Mouse (Mus musculus) liver, postnatal 0 days (tissue): Measurements from ENCODE around the gene Mylk. TPM values are rescaled to one million over a fixed set of nuclear protein-coding genes. Genes with fewer than 3 reads are reported as not detected.

ENCODE experiments used
- ATAC-seq: fragments of 200-750 bp; cut with Nextera tagmentation; 2 replicates; pipeline ENCODE4 v1.8.0; 2017; ENCODE audit warnings: mild to moderate bottlenecking, moderate library complexity
- DNase-seq: peaks from one replicate; pipeline ENCODE4 v3.0.0-alpha.2; 2016
- H3K27ac ChIP-seq: fragments of 300-500 bp; sonication (generic); 2 replicates; pipeline ENCODE4 v1.5.1; 2014; ENCODE audit warnings: antibody characterized with exemption, moderate library complexity, mild to moderate bottlenecking, low read depth
- H3K27me3 ChIP-seq: fragments of 300-500 bp; sonication (generic); 2 replicates; pipeline ENCODE4 v1.6.1; 2014; ENCODE audit warnings: low read length, control low read depth, mixed read lengths; ENCODE audit not compliant: insufficient read depth
- H3K36me3 ChIP-seq: fragments of 300-500 bp; sonication (generic); replicated peaks from 2 replicates; pipeline ENCODE4 v1.6.1; 2014; ENCODE audit warnings: mild to moderate bottlenecking, control low read depth, low read length, moderate library complexity, mixed read lengths; ENCODE audit not compliant: insufficient read depth
- H3K4me1 ChIP-seq: fragments of 300-500 bp; sonication (generic); 2 replicates; pipeline ENCODE4 v1.6.1; 2014; ENCODE audit warnings: antibody characterized with exemption, mild to moderate bottlenecking, control low read depth; ENCODE audit not compliant: insufficient read depth
- H3K4me2 ChIP-seq: fragments of 300-500 bp; sonication (generic); 2 replicates; pipeline ENCODE4 v1.6.1; 2014; ENCODE audit warnings: low read depth, mild to moderate bottlenecking, low read length, moderate library complexity, mixed read lengths
- H3K4me3 ChIP-seq: fragments of 300-500 bp; sonication (generic); 2 replicates; pipeline ENCODE4 v1.5.1; 2014; ENCODE audit warnings: low read depth, low read length
- H3K9ac ChIP-seq: fragments of 300-500 bp; sonication (generic); replicated peaks from 2 replicates; pipeline ENCODE4 v1.6.1; 2014; ENCODE audit warnings: mild to moderate bottlenecking, moderate library complexity
- H3K9me3 ChIP-seq: fragments of 300-500 bp; sonication (generic); 2 replicates; pipeline ENCODE4 v1.6.1; 2016; ENCODE audit warnings: mild to moderate bottlenecking, control low read depth, low read length, mixed read lengths
- CTCF ChIP-seq: sonication (generic); IDR thresholded peaks from 2 replicates; pipeline ENCODE4 v1.5.1; 2016; ENCODE audit warnings: antibody characterized with exemption, low read depth
- EP300 ChIP-seq: IDR thresholded peaks from 2 replicates; pipeline ENCODE4 v1.6.1; 2016; ENCODE audit warnings: antibody characterized with exemption, low read depth, mild to moderate bottlenecking
- WGBS: fragments of 180-500 bp; shearing (Covaris S2); extraction: QIAGEN DNeasy Blood & Tissue Kit; methylation state at CpG from one replicate; pipeline ENCODE4 v1.1.7; 2014; ENCODE audit not compliant: insufficient replicate concordance; 5-methylcytosine and 5-hydroxymethylcytosine counted together
- polyA plus RNA-seq: library from polyadenylated mRNA; unstranded; fragments of >200 nt; fragmentation: Nextera tagmentation; extraction: Ambion mirVana; gene quantifications from 2 replicates; pipeline ENCODE4 v1.2.1, GENCODE M21; 2015

Gene Mylk
- polyA plus RNA-seq, 1 experiment from 2014 or later: 4.9 TPM

DNA sequence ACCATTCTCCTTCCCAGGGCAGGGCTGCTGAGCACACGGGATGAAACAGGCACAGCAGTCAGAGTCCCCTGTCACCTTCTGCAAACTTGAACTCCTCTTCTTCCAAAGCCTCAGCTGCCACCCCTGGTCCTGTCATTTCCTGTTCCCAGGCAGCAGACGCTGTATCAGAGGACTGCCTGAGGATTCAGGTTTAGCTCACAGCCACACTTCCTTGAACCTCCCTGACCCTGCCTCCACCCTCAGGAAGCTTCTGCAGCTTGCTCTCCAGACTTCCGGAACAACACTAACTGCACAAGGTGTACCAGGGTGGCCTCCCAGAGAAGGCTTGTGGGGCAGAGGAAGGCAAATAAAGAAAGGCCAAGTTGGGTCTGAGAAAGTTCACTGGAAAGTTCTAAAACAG lies 102.6 kb downstream of the Mylk start:
- H3K9me3 ChIP-seq: no peaks in the 10 kb centered on the region

DNA sequence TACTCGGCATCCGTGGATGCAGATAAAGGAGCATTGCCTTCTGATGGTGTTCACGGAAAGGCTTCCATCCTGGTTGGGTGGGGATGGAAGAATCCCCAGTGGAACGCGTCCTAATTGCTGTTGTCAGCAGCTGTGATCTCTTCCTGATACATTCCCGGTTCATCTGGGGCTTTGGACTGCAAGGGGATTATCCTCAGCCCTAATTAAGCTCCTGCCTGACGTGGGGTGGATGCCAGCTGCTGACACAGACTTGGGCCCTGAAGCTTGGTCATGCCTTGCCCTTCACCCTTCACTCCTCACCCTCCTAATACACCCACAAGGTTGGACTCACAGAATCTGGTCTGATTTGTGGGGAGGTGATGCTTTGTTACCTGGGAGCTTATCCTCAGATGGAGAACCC lies 109.1 kb downstream of the Mylk start:
- TF ChIP-seq CTCF (no peak), EP300 (no peak)
- ATAC-seq (no peak), DNase-seq (no peak)
- Histone ChIP-seq H3K4me2 (no peak overlapping the region), H3K9me3 (no peaks in the 10 kb centered on the region), H3K36me3 (no peaks in the 10 kb centered on the region), H3K4me3 (no peak overlapping the region), H3K27me3 (no peaks in the 10 kb centered on the region), H3K9ac (no peak overlapping the region), H3K4me1 (no peaks in the 10 kb centered on the region), H3K27ac (no peak overlapping the region)
- 77% methylated on average over 7 of the region's 7 CpGs for WGBS

More for the DNA sequence above, 102.6 kb downstream of the Mylk start:
- H3K4me2 ChIP-seq: no peak overlapping the region
- no peaks in the 10 kb centered on the region for H3K36me3 ChIP-seq
- H3K4me1 ChIP-seq: no peaks in the 10 kb centered on the region
- no peak overlapping the region for H3K4me3 ChIP-seq
- H3K27me3 ChIP-seq: no peaks in the 10 kb centered on the region
- WGBS: 32% methylated on average over 3 of the region's 3 CpGs
- DNase-seq: no peak
- TF ChIP-seq CTCF (no peak), EP300 (peak; percentile 28; the same call in 1 of the 2 replicates)
- no peak overlapping the region for H3K9ac ChIP-seq
- no peak overlapping the region for H3K27ac ChIP-seq
- ATAC-seq: no peak

DNA sequence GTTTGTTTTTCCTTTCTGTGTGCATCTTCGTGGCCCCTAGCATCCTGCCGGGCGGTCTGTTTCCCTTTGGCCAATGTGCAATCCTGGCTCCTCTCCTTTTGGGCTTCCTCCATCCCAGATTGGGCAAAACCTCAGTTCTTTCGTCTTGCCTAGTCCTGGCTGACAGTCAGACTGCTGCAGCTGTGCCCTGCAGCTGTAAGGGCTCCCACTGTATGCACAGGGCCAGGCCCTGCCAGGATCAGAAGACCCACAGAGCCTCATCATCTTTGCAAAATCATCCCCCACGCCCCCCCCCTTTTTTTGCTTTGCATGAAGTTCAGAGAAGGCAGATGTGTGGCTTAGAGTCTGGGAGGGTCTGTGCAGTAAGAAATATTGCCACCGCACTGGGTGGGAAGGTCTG lies 110.1 kb downstream of the Mylk start:
- 74% methylated on average over 6 of the region's 6 CpGs for WGBS

DNA sequence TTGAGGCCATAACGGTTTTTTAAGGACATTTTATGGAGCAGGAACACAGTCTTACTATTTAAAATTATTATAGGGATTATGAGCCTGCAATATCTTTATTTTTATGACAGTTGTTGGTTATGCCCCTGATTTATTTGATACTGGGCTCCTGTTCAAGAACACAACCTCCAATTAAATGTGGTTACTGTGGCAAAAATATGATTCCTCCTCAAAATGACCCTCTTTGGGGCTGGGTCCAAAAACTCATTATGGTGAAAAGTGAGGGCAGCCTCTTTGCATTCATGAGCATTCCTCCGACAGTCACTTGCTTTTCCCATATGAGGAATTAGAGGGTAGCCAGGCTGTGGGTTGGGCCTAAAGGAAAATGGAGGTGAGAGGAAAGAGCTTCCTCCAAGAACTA lies 110.7 kb downstream of the Mylk start:
- Histone ChIP-seq H3K9me3 (no peaks in the 10 kb centered on the region), H3K27me3 (no peaks in the 10 kb centered on the region), H3K4me2 (no peak overlapping the region), H3K27ac (no peak overlapping the region), H3K4me1 (no peaks in the 10 kb centered on the region), H3K9ac (no peak overlapping the region), H3K4me3 (no peak overlapping the region), H3K36me3 (no peaks in the 10 kb centered on the region)
- 77% methylated on average over 2 of the region's 2 CpGs for WGBS
- TF ChIP-seq CTCF (no peak), EP300 (no peak)
- ATAC-seq (no peak), DNase-seq (no peak)

More for the DNA sequence above, 110.1 kb downstream of the Mylk start:
- DNase-seq (no peak), ATAC-seq (no peak)
- Histone ChIP-seq H3K9me3 (no peaks in the 10 kb centered on the region), H3K4me3 (no peak overlapping the region), H3K36me3 (no peaks in the 10 kb centered on the region), H3K27ac (no peak overlapping the region), H3K27me3 (no peaks in the 10 kb centered on the region), H3K4me2 (no peak overlapping the region), H3K9ac (no peak overlapping the region), H3K4me1 (no peaks in the 10 kb centered on the region)
- TF ChIP-seq CTCF (no peak), EP300 (no peak)

DNA sequence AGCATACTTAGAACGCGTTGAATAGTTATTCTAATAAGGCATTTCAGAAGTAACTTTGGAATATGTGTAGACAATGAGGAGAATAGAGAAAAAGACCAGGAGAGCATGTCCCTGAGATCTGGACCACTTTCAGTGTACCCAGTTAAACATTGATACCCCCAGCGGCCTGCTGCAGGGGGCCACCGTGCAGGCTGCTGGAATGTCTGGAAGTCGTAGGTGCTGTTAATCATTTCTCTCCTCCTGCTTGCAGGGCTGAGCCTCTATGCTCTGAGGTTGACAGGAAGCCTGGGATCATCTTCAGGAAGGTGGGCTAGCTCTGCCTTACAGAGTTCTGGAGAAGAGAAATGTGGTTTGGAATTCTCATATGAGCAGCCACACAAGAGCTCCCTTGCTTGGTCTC lies 112.6 kb downstream of the Mylk start:
- no peak overlapping the region for H3K4me3 ChIP-seq
- no peak for ATAC-seq
- no peak for DNase-seq
- no peaks in the 10 kb centered on the region for H3K36me3 ChIP-seq
- no peak overlapping the region for H3K9ac ChIP-seq
- no peaks in the 10 kb centered on the region for H3K27me3 ChIP-seq
- WGBS: 65% methylated on average over 5 of the region's 5 CpGs
- TF ChIP-seq EP300 (no peak), CTCF (no peak)
- H3K9me3 ChIP-seq: no peaks in the 10 kb centered on the region
- no peak overlapping the region for H3K4me2 ChIP-seq
- no peak overlapping the region for H3K27ac ChIP-seq
- no peaks in the 10 kb centered on the region for H3K4me1 ChIP-seq

DNA sequence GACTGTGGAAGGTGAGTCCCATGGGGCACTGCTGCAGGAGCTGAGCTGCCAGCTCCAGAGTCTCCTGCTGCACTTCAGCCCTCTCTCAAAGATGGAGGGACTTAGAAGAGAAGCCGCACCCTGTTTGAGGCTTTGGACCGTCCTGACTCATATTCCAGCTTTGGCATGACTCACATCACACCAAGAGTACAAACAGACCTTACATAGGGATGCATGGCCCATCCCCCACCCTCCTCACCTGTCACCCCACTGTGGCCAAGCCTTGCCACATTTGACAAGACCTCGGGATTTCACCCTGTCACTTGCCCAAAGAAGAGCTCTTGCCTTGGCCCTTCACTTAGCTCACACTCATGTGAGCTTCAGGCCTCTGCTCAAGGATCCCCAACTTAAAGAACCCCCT lies 115.8 kb downstream of the Mylk start:
- H3K27ac ChIP-seq: no peak overlapping the region

More for the DNA sequence above, 115.8 kb downstream of the Mylk start:
- no peak overlapping the region for H3K4me2 ChIP-seq
- H3K9me3 ChIP-seq: no peaks in the 10 kb centered on the region
- DNase-seq (no peak), ATAC-seq (no peak)
- H3K36me3 ChIP-seq: no peaks in the 10 kb centered on the region
- no peak overlapping the region for H3K9ac ChIP-seq
- H3K27me3 ChIP-seq: no peaks in the 10 kb centered on the region
- no peak overlapping the region for H3K4me3 ChIP-seq
- WGBS: 70% methylated on average over 3 of the region's 3 CpGs
- no peaks in the 10 kb centered on the region for H3K4me1 ChIP-seq
- TF ChIP-seq CTCF (no peak), EP300 (no peak)
